In the genomic region with DNA sequence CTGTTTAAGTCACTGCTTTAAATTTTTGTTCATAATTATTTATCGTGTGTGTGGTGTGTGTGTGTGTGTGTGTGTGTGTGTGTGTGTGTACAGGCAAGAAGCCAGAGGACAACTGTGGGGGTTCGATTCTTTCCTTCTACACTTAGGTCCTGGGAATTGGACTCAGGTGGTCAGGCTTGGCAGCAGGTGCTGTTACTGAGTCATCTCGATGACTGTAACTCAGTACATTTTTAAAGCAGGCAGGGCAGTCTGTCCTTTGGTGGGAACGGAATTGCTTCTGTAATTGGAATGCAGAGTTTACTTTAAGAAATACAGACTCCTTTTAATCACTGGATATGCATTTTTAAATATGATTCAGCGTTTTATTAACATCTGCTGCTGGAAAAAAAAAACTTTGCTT, we compare ENCODE assay signal across 18 mouse cellular contexts.
"Had no signal": no experiment of that assay in that cellular context is flagged by ENCODE, and none has a peak within 500 bp of the region (broad histone marks: within the 10 kb centered on the region; RNA-seq: fewer than 3 reads in every experiment).

No protein-coding gene starts in this region.

- H3K36me3 ChIP-seq: limb, embryonic 12.5 days; limb, embryonic 15.5 days; midbrain, embryonic 12.5 days; midbrain, embryonic 15.5 days; neural tube, embryonic 13.5 days had no signal

- H3K9me3 ChIP-seq: limb, embryonic 12.5 days; limb, embryonic 15.5 days; midbrain, embryonic 12.5 days; midbrain, embryonic 15.5 days; neural tube, embryonic 13.5 days; stomach, embryonic 15.5 days had no signal

- ATAC-seq: liver, postnatal 0 days; midbrain, embryonic 15.5 days had no signal

- H3K4me3 ChIP-seq: layer of hippocampus, adult 2 months; limb, embryonic 12.5 days; limb, embryonic 15.5 days; midbrain, embryonic 12.5 days; midbrain, embryonic 15.5 days; neural tube, embryonic 13.5 days; stomach, embryonic 15.5 days had no signal

- H3K4me2 ChIP-seq: limb, embryonic 12.5 days; limb, embryonic 15.5 days; liver, embryonic 11.5 days; lung, embryonic 14.5 days; midbrain, embryonic 12.5 days; midbrain, embryonic 15.5 days; neural tube, embryonic 13.5 days; stomach, embryonic 15.5 days had no signal

- DNase-seq: layer of hippocampus, adult 9-11 months; liver, postnatal 0 days; lung, embryonic 14.5 days; retina, postnatal 1 day; right cerebral cortex, postnatal 25 days; spleen, adult 18-20 months; thymus, adult 18-20 months; thymus, postnatal 36 days had no signal

- H3K9ac ChIP-seq: limb, embryonic 12.5 days; limb, embryonic 15.5 days; liver, embryonic 14.5 days; liver, postnatal 0 days; lung, embryonic 14.5 days; midbrain, embryonic 12.5 days; midbrain, embryonic 15.5 days; neural tube, embryonic 13.5 days; stomach, embryonic 15.5 days had no signal

- H3K27me3 ChIP-seq: limb, embryonic 12.5 days; limb, embryonic 15.5 days; midbrain, embryonic 12.5 days; midbrain, embryonic 15.5 days; neural tube, embryonic 13.5 days; stomach, embryonic 15.5 days had no signal

- H3K27ac ChIP-seq: kidney, postnatal 0 days; layer of hippocampus, adult 2 months; limb, embryonic 12.5 days; limb, embryonic 15.5 days; liver, embryonic 14.5 days; midbrain, embryonic 12.5 days; midbrain, embryonic 15.5 days; neural tube, embryonic 13.5 days; stomach, embryonic 15.5 days had no signal

- H3K4me1 ChIP-seq: midbrain, embryonic 12.5 days; midbrain, embryonic 15.5 days; neural tube, embryonic 13.5 days had no signal
